Mouse (Mus musculus) cortical plate, adult 2 months (tissue): ENCODE measurements around the gene Camsap1.

Source experiments
- CTCF ChIP-seq: fragments of 200-500 bp; IDR thresholded peaks from 2 replicates; pipeline ENCODE4 v1.5.1; 2011; ENCODE audit warnings: mild to moderate bottlenecking, control low read depth, low read length; ENCODE audit not compliant: insufficient read depth; ENCODE audit errors: extremely low read depth
- POLR2A ChIP-seq: fragments of 200-500 bp; IDR thresholded peaks from 2 replicates; pipeline ENCODE4 v1.6.1; 2011; ENCODE audit warnings: mild to moderate bottlenecking, low read length, control low read depth; ENCODE audit not compliant: insufficient read depth; ENCODE audit errors: extremely low read depth

DNA sequence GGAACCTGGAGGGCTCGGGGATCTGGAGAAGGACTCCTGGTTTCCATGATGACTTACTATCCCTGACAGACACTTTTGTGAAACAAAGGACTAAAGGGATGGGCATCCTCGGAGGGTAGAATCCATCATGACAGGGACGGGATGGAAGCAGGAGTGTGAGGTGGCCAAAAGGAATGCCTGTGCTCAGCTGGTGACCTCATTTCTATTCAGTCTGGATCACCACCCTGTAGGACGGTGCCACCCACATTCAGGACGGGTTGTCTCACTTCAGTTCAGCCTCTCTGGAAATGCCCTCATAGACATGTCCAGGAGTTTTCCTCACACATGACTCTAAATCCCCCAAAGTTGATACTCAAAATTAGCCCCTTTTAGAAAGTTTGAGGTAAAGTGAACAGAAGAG, 3.5 kb upstream of the Camsap1 start:
- TF ChIP-seq POLR2A (no peak), CTCF (no peak)
